Mouse (Mus musculus): ENCODE measurements around the gene Vmn2r23. TPM values are rescaled to one million over a fixed set of nuclear protein-coding genes. Genes with fewer than 3 reads are reported as not detected.
"Not testable (repeated sequence)": the region's sequence is repeated elsewhere in the genome, so short reads cannot be mapped to it uniquely, and the experiment has no call there.

Vmn2r23 gene
- polyA plus RNA-seq (2012; ENCODE audit: insufficient read depth, insufficient read length, low replicate concordance, missing spikeins) = not detected in 2 replicates

DNA sequence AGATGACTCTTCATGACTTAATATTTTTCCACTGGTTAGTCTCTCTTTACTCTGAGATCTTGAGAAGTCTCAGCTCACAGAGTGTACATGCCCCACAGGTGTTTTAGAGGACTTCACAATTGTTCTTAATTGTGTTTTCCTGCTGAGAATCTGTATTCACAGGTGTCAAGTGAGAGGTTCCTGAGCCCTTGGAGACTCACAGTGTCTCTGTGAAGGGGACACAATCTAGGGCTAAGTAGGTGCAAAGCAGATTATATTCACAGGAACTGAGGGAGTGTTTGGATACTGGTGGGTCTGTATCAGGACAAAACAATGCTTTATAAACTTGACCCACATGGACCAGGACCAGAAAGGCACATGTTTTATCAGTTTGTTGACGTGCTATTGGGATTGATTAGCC lies at the start of gene Vmn2r23:
Gene Vmn2r23, plus strand, starts transcription at position 301 of the 400 bp plus-strand sequence.
- WGBS = 82% methylated on average over 1 of the region's 1 CpGs
- no peak within 1 kb of the TSS for H3K4me3 ChIP-seq (ENCODE audit: insufficient read depth, low read depth, low read length)

GRCm38 (mm10) chr6:123657040-123657439 lies 45.4 kb upstream of the Vmn2r23 start:
- no peaks in the 10 kb centered on the region for H3K4me1 ChIP-seq (ENCODE audit: control insufficient read depth, insufficient read depth, low read length)
- 28% methylated on average over 6 of the region's 6 CpGs for WGBS
- no peak overlapping the region for H3K27ac ChIP-seq (ENCODE audit: insufficient read depth, low read depth, low read length)
- no peak for TF ChIP-seq CTCF (IDR thresholded peaks at IDR 0.05; ENCODE audit: insufficient read depth, low read depth, low read length)
- no peak for TF ChIP-seq POLR2A (IDR thresholded peaks at IDR 0.05; ENCODE audit: insufficient read depth, low read depth, low read length)
- H3K4me3 ChIP-seq (ENCODE audit: insufficient read depth, low read depth, low read length) = no peak overlapping the region

More for the DNA sequence above, at the start of gene Vmn2r23:
- no peak for TF ChIP-seq CTCF (IDR thresholded peaks at IDR 0.05; ENCODE audit: insufficient read depth, low read depth, low read length)
- TF ChIP-seq POLR2A (IDR thresholded peaks at IDR 0.05; ENCODE audit: insufficient read depth, low read depth, low read length) = no peak
- Histone ChIP-seq H3K4me1 (ENCODE audit: control insufficient read depth, insufficient read depth, low read length) (no peaks in the 10 kb centered on the region), H3K27ac (ENCODE audit: insufficient read depth, low read depth, low read length) (no peak within 1 kb of the TSS)

DNA sequence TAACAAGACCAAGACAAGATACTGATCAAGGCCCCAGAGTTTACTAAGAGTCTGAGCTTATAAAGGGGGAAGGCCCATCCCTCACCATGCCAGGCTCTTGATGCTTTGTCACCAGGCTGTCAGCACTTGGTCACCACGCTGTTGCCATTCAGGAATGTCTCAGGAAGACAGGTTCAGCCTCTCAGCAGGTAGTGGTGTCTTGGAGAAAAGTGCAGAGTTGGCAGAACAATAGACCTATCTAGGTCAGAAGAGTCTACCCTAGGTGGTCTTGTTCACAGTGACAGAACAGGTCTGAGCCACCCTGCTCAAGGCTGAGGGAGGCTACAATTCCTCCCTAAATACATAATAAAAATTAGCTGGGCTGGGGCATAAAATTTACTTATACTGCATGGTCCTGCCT lies 5.8 kb upstream of the Vmn2r23 start:
- 43% methylated on average over 1 of the region's 1 CpGs for WGBS
- H3K4me1 ChIP-seq (ENCODE audit: control insufficient read depth, insufficient read depth, low read length); H3K27ac ChIP-seq (ENCODE audit: insufficient read depth, low read depth, low read length); H3K4me3 ChIP-seq (ENCODE audit: insufficient read depth, low read depth, low read length): not testable (repeated sequence)

- no peak for TF ChIP-seq CTCF (IDR thresholded peaks at IDR 0.05; ENCODE audit: insufficient read depth, low read depth, low read length)
- no peak for TF ChIP-seq POLR2A (IDR thresholded peaks at IDR 0.05; ENCODE audit: insufficient read depth, low read depth, low read length)
- no peak overlapping the region for H3K27ac ChIP-seq (ENCODE audit: insufficient read depth, low read depth, low read length)
- no peak overlapping the region for H3K4me3 ChIP-seq (ENCODE audit: insufficient read depth, low read depth, low read length)
- no peaks in the 10 kb centered on the region for H3K4me1 ChIP-seq (ENCODE audit: control insufficient read depth, insufficient read depth, low read length)
Measured at GRCm38 (mm10) chr6:123697213-123697612, 5.3 kb upstream of the Vmn2r23 start.

DNA sequence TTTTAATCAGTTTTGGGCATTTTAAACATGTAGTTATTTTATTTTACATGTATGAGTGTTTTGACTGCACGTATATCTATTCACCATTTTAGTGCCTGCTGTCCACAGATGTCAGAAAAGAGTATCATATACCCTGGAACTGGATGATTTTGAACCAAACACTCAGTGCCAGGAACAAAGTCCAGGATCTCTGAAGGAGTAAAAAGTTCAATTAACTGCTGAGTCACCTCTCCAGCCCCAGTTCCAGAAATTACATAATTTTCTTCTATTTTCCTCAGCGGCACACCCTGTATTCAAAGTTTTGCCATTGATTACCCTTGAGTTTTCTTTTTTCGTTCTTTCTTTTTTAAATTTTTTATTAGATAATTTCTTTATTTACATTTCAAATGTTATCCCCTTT lies 67.6 kb downstream of the Vmn2r23 start:
- Histone ChIP-seq H3K4me1 (ENCODE audit: control insufficient read depth, insufficient read depth, low read length) (no peaks in the 10 kb centered on the region), H3K27ac (ENCODE audit: insufficient read depth, low read depth, low read length) (no peak overlapping the region), H3K4me3 (ENCODE audit: insufficient read depth, low read depth, low read length) (no peak overlapping the region)
- TF ChIP-seq POLR2A (IDR thresholded peaks at IDR 0.05; ENCODE audit: insufficient read depth, low read depth, low read length) (no peak), CTCF (IDR thresholded peaks at IDR 0.05; ENCODE audit: insufficient read depth, low read depth, low read length) (no peak)
- 85% methylated on average over 3 of the region's 3 CpGs for WGBS

DNA sequence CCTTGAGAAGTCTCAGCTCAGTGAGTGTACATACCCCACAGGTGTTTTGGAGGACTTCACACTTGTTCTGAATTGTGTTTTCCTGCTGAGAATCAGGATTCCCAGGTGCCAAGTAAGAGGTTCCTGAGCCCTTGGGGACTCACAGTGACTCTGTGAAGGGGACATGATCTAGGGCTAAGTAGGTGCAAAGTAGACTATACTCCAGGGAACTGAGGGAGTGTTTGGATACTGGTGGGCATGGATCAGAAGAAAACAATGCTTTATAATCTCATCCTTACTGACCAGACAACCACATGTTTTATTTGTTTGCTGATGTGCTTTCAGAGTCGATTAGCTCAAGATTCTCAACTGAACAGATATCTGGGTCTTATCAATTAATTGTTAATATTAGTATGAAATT lies 76.1 kb downstream of the Vmn2r23 start, which contains the start of gene Vmn2r24:
Gene Vmn2r24, plus strand, starts transcription at position 301 of the 400 bp plus-strand sequence.
- Histone ChIP-seq H3K4me1 (ENCODE audit: control insufficient read depth, insufficient read depth, low read length) (no peaks in the 10 kb centered on the region), H3K4me3 (ENCODE audit: insufficient read depth, low read depth, low read length) (no peak within 1 kb of the TSS), H3K27ac (ENCODE audit: insufficient read depth, low read depth, low read length) (no peak within 1 kb of the TSS)
- 77% methylated on average over 1 of the region's 1 CpGs for WGBS
- no peak for TF ChIP-seq CTCF (IDR thresholded peaks at IDR 0.05; ENCODE audit: insufficient read depth, low read depth, low read length)
- no peak for TF ChIP-seq POLR2A (IDR thresholded peaks at IDR 0.05; ENCODE audit: insufficient read depth, low read depth, low read length)

- TF ChIP-seq POLR2A (IDR thresholded peaks at IDR 0.05; ENCODE audit: insufficient read depth, low read depth, low read length) (no peak), CTCF (IDR thresholded peaks at IDR 0.05; ENCODE audit: insufficient read depth, low read depth, low read length) (no peak)
Measured at GRCm38 (mm10) chr6:123784857-123785256, 82.4 kb downstream of the Vmn2r23 start.

GRCm38 (mm10) chr6:123793746-123794145 lies 91.3 kb downstream of the Vmn2r23 start:
- H3K4me3 ChIP-seq (ENCODE audit: insufficient read depth, low read depth, low read length) = no peak overlapping the region
- 36% methylated on average over 9 of the region's 9 CpGs for WGBS
- no peak overlapping the region for H3K27ac ChIP-seq (ENCODE audit: insufficient read depth, low read depth, low read length)
- TF ChIP-seq CTCF (IDR thresholded peaks at IDR 0.05; ENCODE audit: insufficient read depth, low read depth, low read length) (no peak), POLR2A (IDR thresholded peaks at IDR 0.05; ENCODE audit: insufficient read depth, low read depth, low read length) (no peak)
- H3K4me1 ChIP-seq (ENCODE audit: control insufficient read depth, insufficient read depth, low read length) = no peaks in the 10 kb centered on the region

More at GRCm38 (mm10) chr6:123784857-123785256, 82.4 kb downstream of the Vmn2r23 start:
- Histone ChIP-seq H3K27ac (ENCODE audit: insufficient read depth, low read depth, low read length) (no peak overlapping the region), H3K4me3 (ENCODE audit: insufficient read depth, low read depth, low read length) (no peak overlapping the region), H3K4me1 (ENCODE audit: control insufficient read depth, insufficient read depth, low read length) (no peaks in the 10 kb centered on the region)
- WGBS = 74% methylated on average over 2 of the region's 2 CpGs

Other genes with a start within 250 kb of the Vmn2r23 start
- gene Vmn2r21, start 169.3 kb upstream of the Vmn2r23 start, polyA plus RNA-seq (2012; ENCODE audit: insufficient read depth, insufficient read length, low replicate concordance, missing spikeins) = not detected in 2 replicates
- gene Vmn2r22, start 51.9 kb upstream of the Vmn2r23 start, polyA plus RNA-seq (2012; ENCODE audit: insufficient read depth, insufficient read length, low replicate concordance, missing spikeins) = not detected in 2 replicates
- gene Vmn2r24, start 76.2 kb downstream of the Vmn2r23 start, polyA plus RNA-seq (2012; ENCODE audit: insufficient read depth, insufficient read length, low replicate concordance, missing spikeins) = not detected in 2 replicates
- gene Vmn2r25, start 150.8 kb downstream of the Vmn2r23 start, polyA plus RNA-seq (2012; ENCODE audit: insufficient read depth, insufficient read length, low replicate concordance, missing spikeins) = not detected in 2 replicates

All from olfactory bulb, adult 2 months (tissue).